Mouse (Mus musculus) urinary bladder, adult 18-20 months (tissue): ENCODE data around the gene Btg1.

ENCODE experiments used
- DNase-seq, 2 experiments: peaks; one replicate each; pipeline ENCODE4 v3.0.0; 2022; ENCODE audit warnings: low spot score in 2 of 2, mixed read lengths in 2 of 2

The Btg1 gene

DNA sequence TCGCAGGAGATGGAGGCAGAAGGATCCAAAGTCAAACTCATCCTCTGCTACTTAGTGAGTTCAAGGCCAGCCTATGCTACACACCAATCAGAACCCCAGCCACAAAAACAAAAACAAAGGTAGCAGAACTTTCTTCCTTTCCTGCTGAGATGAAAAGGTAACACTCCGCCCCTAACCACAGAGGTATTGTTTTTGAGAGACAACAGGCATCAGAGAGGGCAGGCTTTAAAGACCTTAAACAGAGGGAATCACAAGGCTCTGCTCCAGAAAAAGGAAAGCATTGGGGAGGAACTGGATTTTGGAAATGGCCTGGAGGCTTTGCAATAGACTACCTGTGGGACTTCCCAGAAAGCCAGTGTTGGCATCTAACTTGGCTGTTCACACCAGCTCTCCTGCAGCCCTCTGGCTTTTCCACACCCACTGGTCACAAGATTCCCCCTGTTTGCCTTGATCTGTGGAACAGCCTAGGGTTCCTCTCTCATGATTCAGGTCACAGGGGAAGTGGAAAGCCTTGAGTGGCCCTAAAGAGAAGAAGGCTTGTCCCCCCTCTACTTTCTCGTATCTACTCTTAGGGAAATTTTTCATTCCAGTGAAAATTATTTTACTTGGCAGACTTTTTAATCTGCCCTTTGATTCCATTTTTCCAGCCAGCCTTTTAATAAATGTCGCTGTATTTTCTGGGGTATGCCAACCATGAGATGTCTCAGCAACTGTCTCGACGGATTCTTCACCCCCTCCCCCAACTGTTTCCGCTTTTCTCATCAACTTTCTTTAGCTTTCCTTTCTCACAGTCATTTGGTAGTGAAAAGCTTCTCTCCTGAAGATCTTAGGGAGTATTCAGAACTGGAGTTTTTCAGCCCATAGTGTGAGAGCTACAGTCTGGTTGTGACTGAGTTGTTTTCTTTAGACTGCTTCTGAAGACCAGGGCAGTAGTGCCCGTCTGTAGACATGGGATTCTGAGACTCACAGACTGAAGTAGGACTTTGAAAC, 7.2 kb upstream of the Btg1 start:
- DNase-seq: no peak

DNA sequence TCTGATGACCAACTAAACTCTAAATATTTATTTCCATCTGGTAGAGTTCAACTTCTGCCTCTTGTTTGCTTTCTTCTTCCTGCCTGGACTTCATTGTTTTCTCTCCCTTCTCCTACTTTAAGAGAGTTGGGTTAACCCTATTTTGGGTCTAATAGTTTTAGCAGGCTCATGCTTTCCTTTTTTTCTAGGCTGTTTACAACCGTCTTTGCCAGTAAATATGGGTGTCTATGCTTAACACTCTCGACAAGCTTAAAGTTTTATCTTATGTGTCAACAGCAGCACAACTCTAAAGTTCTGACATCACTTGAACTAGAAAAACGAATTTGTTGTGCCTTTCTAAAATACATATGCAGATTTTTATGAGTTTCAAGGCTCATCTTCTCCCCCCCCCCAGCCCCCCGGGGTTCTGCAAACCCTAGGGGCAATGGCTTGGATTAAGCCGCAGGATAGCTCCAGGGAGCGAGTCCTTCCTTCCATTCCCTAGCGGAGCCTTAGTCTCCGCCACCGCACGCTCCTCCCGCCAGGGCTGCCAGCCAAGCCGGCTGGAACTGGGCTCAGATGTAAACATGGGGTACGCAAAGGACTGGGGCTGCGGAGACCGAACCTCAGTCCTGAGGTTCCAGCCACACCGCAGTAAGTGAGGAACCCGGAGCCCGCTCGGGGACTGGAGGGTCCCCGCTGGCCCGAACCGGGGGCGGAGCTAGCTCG, 651 bp upstream of the Btg1 start:
- no peak for DNase-seq

DNA sequence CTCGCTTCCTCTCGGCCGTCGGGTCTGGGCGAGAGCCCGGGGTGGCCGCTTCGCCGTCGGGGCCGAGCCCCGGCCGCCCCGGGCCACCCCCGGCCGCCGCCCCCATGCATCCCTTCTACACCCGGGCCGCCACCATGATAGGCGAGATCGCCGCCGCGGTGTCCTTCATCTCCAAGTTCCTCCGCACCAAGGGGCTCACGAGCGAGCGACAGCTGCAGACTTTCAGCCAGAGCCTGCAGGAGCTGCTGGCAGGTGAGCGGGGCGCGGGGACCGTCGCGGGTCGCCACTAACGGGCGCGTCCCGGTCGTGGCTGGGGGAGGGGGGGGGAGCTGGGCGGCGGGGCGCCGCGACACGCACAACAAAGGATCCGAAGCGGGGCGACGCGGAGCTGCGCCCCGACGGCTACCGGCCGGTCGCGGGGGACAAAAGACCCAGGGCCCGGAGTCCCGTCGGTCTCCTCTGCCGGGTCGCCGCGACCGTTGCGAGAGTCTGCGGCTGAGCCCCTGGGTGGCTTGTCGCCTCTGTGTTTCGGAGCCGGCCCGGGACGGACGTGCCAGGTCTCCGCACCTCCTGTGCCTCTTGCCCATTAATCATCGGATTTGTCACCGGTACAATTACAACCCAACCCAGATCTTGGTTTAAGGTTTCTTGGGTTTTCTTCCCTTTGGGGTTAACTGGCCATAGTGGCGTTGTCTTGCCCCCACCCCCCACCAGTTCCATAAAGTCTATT, 580 bp downstream of the Btg1 start:
- DNase-seq: peak; percentile 29 to 50

- DNase-seq: peak; percentile 61 to 65
Measured at GRCm38 (mm10) chr10:96617951-96618575, 1.3 kb downstream of the Btg1 start.

- DNase-seq: no peak
Measured at GRCm38 (mm10) chr10:96619951-96620889, 3.4 kb downstream of the Btg1 start.

DNA sequence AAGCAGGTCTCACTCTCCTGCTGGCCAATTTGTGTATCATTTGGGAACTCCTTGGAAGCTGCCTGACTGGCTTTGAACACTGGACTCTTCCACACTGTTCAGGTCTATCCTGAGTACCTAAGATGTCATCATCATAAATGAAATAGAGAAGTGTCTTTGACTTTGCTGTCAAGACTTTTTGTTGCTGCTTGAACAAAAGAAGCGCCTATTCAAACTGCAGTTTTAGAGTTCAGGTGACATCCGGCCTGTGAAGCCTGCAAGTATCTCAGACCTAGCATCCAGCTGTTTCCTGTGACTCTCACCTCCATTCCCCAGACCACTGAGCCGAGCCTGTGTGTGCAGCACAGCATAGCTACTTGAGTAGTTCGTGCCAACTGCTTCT, 4.1 kb downstream of the Btg1 start:
- DNase-seq: no peak

GRCm38 (mm10) chr10:96621361-96621945, 4.6 kb downstream of the Btg1 start:
- no peak for DNase-seq

GRCm38 (mm10) chr10:96621980-96622645, 5.3 kb downstream of the Btg1 start:
- DNase-seq: no peak

DNA sequence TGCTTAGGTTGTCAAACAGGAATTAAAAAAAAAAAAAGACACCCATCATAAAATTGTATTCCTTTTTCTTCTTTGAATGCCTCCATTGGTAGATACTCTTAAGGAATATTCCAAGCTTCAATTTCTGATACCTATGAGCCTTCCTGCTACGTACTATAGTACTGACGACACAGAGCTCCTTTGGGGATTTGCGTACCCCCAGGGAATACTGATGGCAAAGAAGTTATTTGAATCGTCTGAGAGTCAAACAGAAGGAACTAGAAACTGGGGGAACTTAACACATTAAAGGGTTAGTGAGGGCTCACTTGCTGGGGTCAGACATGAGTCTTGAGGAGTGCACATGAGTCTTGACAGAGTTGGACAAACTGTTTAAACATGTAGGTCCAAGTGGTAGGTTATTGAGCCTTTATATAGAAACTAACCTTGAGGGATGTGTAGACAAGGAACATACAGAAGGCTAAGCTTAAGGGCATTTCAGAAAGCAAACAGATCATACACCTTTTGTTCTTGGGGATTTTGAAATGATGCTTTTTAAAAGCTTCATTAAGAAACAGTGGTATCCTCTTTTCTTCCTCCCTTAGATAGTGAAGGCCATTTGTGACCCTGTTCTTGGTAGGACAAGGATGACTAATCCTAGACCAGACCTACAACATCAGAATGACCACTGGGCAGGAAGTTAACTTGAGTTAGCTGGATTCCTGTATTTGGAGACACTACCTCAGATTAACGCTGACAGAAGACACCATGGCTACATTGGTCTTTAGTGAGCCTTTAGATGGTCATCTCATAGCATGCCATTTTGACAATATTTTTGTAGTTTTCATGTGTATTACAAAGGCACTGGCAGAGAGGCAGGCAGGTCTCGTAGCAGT, 6.2 kb downstream of the Btg1 start:
- DNase-seq: no peak

DNA sequence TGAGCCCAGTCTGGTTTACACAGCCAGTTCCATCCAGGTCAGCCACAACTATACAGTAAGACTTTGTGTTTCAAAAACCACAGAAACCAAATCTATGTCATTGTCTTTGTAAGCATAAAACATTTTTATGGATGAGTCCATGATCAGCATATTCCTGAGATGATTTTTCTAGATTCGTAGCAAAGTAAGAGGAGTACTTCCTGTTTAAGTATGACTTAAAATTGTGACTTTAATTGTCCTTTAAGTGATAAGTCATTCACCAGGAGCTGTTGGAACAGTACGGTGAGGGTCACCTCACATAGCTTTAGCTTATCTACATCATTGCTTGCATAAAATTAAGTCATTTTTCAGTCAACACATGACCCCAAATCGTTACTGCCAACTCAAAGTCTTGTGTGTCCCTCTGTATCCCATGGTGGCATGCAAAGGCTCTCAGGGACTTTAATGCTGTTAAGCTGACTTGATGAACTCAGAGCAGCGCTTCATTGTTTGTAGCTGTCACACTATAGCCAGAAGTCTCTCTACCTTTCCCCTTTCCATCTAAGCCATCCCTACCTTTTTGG, 6.9 kb downstream of the Btg1 start:
- DNase-seq: no peak

GRCm38 (mm10) chr10:96624406-96624805, 7.6 kb downstream of the Btg1 start:
- no peak for DNase-seq

- no peak for DNase-seq
Measured at GRCm38 (mm10) chr10:96625061-96625460, 8.3 kb downstream of the Btg1 start.

DNA sequence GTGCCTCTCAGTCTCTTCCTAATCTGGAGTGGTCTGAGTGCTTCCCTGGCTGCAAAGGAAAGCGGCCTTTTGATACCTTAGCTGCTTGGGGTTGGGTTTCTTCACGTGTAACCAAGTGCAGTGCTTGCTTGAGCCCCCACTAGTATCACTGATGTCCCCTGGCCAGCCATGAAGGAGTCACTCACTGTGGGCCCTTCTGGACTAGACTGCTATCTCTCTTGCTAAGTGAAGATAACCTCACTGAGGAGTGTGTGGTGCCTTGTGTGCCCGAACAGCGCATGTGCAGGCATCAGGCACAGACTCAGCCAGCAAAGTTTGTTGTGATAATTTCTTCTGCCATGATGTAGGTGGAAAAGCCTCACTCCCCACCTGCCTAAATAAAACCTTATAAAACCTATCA, 8.9 kb downstream of the Btg1 start:
- no peak for DNase-seq

DNA sequence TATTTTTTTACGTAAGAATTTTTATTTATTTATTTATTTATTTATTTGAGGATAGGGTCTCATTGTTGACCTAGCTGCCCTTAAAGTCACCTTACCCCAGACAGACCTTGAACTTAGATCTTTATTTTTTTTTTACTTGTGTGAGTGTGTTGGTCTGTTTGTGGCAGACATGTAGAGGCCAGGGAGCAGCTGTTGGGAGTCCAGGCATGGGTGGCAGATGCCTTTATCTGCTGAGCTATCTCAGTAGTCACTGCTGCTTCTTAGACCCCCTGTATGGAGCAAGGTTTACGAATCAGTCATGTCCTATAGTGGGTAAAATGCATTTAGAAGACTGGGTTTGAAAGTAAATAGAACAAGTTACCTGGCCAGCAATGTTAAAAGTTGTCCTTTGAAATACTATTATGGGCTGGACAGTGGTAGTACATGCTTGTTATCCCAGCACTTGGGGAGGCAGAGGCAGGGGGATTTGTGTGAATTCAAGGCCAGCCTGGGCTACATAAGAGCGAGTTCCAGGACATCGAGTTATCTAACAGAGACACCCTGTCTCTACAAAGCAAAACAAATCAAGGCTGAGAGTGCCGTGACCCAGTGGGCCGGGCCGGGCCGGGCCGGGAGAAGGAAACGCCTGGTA, 9.4 kb downstream of the Btg1 start:
- no peak for DNase-seq

DNA sequence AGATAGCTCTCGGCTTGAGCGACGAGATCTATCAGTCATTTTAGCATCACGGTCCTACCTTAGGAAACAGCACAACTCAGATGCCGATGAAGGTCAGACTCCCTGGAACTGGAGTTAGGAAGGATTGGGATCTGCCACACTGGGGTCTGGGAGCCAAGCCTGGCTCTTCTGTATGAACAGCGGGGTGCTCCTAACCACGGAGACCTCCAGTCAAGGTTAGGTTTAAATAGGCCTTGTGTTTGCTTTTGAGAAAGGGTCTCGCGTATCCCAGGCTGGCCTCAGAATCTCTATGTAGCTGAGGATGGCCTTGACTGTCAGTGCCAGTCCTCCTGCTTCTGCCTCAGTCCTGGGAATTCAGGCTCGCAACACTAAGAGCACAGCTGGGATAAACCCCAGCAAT, 10.5 kb downstream of the Btg1 start:
- DNase-seq: no peak

DNA sequence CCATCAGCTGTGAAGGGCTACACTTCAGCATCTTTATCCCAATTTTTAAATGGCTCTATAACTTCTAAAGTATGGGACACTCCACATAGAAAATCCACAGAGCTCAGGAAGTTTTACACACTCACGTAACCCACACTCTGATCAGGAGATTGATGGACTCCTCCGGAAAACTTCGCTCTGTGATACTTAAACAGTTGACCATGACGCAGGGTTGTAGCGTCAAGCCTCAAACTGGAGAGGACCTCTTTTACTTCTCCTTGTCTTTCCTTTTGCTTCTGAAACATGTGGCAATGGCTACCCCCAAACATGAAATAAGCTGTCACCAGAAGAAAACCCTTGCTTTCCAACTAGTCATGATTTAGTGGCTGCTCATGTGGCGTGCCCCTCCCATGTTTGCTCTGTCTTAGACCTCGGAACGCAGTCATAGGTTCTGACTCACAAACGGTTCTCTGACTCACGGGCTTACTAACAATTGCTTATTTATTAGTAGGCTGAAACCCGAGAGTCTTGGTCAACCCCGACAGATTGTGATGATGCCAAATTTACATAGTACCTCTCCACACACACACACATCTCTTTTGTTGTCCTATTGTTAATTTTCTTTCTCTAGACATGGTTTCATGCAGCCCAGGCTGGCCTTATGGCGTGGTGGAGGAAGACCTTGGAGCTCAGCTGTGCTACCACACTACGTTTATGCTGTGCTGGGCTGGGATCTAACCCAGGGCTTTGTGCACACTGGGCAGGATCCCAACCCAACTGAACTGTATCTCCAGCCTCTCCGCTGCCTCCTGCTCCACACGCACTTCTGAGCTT, 11.5 kb downstream of the Btg1 start:
- DNase-seq: peak in 1 of 2 experiments; percentile 60

DNA sequence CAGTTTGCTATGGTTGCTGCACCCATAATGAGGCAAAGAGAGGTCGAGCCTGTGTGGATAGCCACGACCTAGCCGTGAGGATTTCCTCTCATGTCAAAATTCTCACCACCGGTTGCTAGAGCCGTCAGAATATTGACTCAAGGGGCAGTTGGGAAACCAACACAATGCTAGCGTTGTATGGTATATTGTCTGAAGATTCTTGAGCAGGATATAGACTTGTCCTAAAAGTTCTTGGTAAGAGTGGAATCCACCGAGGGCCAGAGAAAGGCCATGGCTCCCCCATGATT, 12.1 kb downstream of the Btg1 start:
- no peak for DNase-seq
